9 mouse cellular contexts compared by ENCODE assay signal in the genomic region with DNA sequence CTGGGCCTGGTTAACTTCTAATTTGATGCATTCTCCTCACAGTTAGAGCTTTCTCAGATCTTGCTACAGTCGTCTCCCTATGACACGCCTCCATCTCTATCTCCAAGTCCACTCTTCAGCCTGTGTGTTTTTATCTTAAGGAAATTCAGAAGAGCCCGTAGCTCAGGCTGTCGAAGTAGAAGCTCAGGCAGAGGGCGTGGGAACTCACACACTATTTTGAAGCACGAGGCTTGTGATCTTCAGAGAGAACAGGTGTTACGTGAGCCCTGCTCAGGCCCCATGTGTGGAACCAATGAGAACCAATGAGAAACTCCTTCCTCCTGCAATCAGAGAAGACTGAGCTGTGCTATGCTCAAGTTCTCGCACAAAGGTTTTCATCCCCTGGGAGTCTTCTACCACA.
DNase-seq lines count a peak whose midpoint lies in the region.
"Had no signal": no experiment of that assay in that cellular context is flagged by ENCODE, and none has a peak within 500 bp of the region (broad histone marks: within the 10 kb centered on the region; RNA-seq: fewer than 3 reads in every experiment).

No protein-coding gene starts in this region.

- peak; percentile 28 to 49 for DNase-seq in frontal cortex, postnatal 36 days (ENCODE audit: low spot score in 2 of 2)
- no peak for DNase-seq in frontal cortex, postnatal 14 days (ENCODE audit: low spot score in 2 of 2)
- DNase-seq in left cerebral cortex, adult 18-20 months (ENCODE audit: low spot score in 2 of 2): peak; percentile 19 to 37
- no peak for DNase-seq in left cerebral cortex, postnatal 10 days (ENCODE audit: extremely low spot score in 1 of 2, low spot score in 2 of 2)
- peak; percentile 36 to 47 for DNase-seq in right cerebral cortex, adult 2 months (ENCODE audit: low spot score in 2 of 2)
- no peak for DNase-seq in right cerebral cortex, postnatal 10 days (ENCODE audit: low spot score in 2 of 2)
- DNase-seq in thymus, postnatal 25 days: no peak
- DNase-seq: heart, adult 18-20 months; kidney, adult 9 months had no signal

- intact Hi-C loops in left cerebral cortex, postnatal 10 days (cut with DNase I): loop anchor here (10.0 kb wide), 2 partner anchors 573 to 733 kb away; no protein-coding TSS in a partner anchor

Comparison
In these comparisons a context has a peak if more than half of its experiments do, and no peak if none do; other contexts are left out.
1. DNase-seq: peak in frontal cortex, postnatal 36 days (2 of 2), left cerebral cortex, adult 18-20 months (2 of 2) and right cerebral cortex, adult 2 months (2 of 2); none in frontal cortex, postnatal 14 days (0 of 2), left cerebral cortex, postnatal 10 days (0 of 2), right cerebral cortex, postnatal 10 days (0 of 2) and thymus, postnatal 25 days (single experiment).